Mouse (Mus musculus) ES-E14 (cell line): ENCODE data around the gene Dhrs1. TPM values are rescaled to one million over a fixed set of nuclear protein-coding genes. Genes with fewer than 3 reads are reported as not detected.

Experiments used
- total RNA-seq: library from RNA; depleted of rRNA; stranded (reverse); fragments of 300-350 nt; gene quantifications from 2 replicates; pipeline ENCODE4 v1.2.3, GENCODE M21; 2012; rRNA removed

Gene Dhrs1
- total RNA-seq, 1 experiment, result 9.6 TPM

Other genes starting within 250 kb of the Dhrs1 start
- 0.21 TPM in 1 of 2 replicates, not detected in the other for gene Cpne6, start 235.2 kb downstream of the Dhrs1 start, total RNA-seq
- not detected in 2 replicates for gene Nrl, start 220.7 kb downstream of the Dhrs1 start, total RNA-seq
- 28.5 and 108 TPM in 2 replicates for gene Pck2, start 205.4 kb downstream of the Dhrs1 start, total RNA-seq
- gene Dcaf11, start 185.7 kb downstream of the Dhrs1 start, total RNA-seq, result 17.5 and 28.8 TPM in 2 replicates
- not detected in 2 replicates for gene A730061H03Rik, start 185.3 kb downstream of the Dhrs1 start, total RNA-seq
- gene Fitm1, start 170.1 kb downstream of the Dhrs1 start, total RNA-seq, result 0.71 and 1.6 TPM in 2 replicates
- gene Psme1, start 167.6 kb downstream of the Dhrs1 start, total RNA-seq, result 32.8 and 59.5 TPM in 2 replicates
- gene Emc9, start 160.4 kb downstream of the Dhrs1 start, total RNA-seq, result 4.9 and 9.2 TPM in 2 replicates
- gene Psme2, start 154.6 kb downstream of the Dhrs1 start, total RNA-seq, result 44.0 and 74.3 TPM in 2 replicates
- 13.1 and 33.7 TPM in 2 replicates for gene Rnf31, start 154.0 kb downstream of the Dhrs1 start, total RNA-seq
- gene Irf9, start 142.1 kb downstream of the Dhrs1 start, total RNA-seq, result 5.8 and 17.5 TPM in 2 replicates
- 5.8 and 11.8 TPM in 2 replicates for gene Rec8, start 127.7 kb downstream of the Dhrs1 start, total RNA-seq
- 62.9 and 111 TPM in 2 replicates for gene Ipo4, start 109.7 kb downstream of the Dhrs1 start, total RNA-seq
- not detected in 2 replicates for gene Gm49378, start 107.8 kb downstream of the Dhrs1 start, total RNA-seq
- gene Tm9sf1, start 101.9 kb downstream of the Dhrs1 start, total RNA-seq, result 41.1 and 76.1 TPM in 2 replicates
- not detected in 2 replicates for gene Tssk4, start 95.5 kb downstream of the Dhrs1 start, total RNA-seq
- 13.0 and 16.5 TPM in 2 replicates for gene Mdp1, start 85.2 kb downstream of the Dhrs1 start, total RNA-seq
- gene Gmpr2, start 73.7 kb downstream of the Dhrs1 start, total RNA-seq, result 15.3 and 18.2 TPM in 2 replicates
- gene Nedd8, start 73.6 kb downstream of the Dhrs1 start, total RNA-seq, result 187 and 253 TPM in 2 replicates
- 26.1 and 60.9 TPM in 2 replicates for gene Tinf2, start 63.9 kb downstream of the Dhrs1 start, total RNA-seq
- gene Tgm1, start 31.8 kb downstream of the Dhrs1 start, total RNA-seq, result 13.4 and 31.6 TPM in 2 replicates
- gene Rabggta, start 23.4 kb downstream of the Dhrs1 start, total RNA-seq, result 34.0 and 95.5 TPM in 2 replicates
- 30.0 and 38.3 TPM in 2 replicates for gene Nop9, start within 50 bp of the Dhrs1 start, total RNA-seq
- gene Cideb, start 12.8 kb upstream of the Dhrs1 start, total RNA-seq, result 2.2 and 4.1 TPM in 2 replicates
- gene Ltb4r2, start 15.7 kb upstream of the Dhrs1 start, total RNA-seq, result 1.5 and 7.1 TPM in 2 replicates
- 0.67 and 2.1 TPM in 2 replicates for gene Ltb4r1, start 20.3 kb upstream of the Dhrs1 start, total RNA-seq
- gene Adcy4, start 38.4 kb upstream of the Dhrs1 start, total RNA-seq, result 0.27 and 0.32 TPM in 2 replicates
- 9.0 and 17.8 TPM in 2 replicates for gene Ripk3, start 43.2 kb upstream of the Dhrs1 start, total RNA-seq
- 6.4 and 25.4 TPM in 2 replicates for gene Nfatc4, start 77.5 kb upstream of the Dhrs1 start, total RNA-seq
- 7.1 and 10.4 TPM in 2 replicates for gene Nynrin, start 108.3 kb upstream of the Dhrs1 start, total RNA-seq
- gene Cbln3, start 138.7 kb upstream of the Dhrs1 start, total RNA-seq, result 0.04 and 0.11 TPM in 2 replicates
- 7.2 and 15.8 TPM in 2 replicates for gene Khnyn, start 139.3 kb upstream of the Dhrs1 start, total RNA-seq
- gene Sdr39u1, start 154.6 kb upstream of the Dhrs1 start, total RNA-seq, result 8.2 and 11.1 TPM in 2 replicates
- gene Cma1, start 199.0 kb upstream of the Dhrs1 start, total RNA-seq, result not detected in 2 replicates
- not detected in 2 replicates for gene Cma2, start 205.3 kb upstream of the Dhrs1 start, total RNA-seq